Mouse (Mus musculus): ENCODE data around the gene Adgrl2. TPM values are rescaled to one million over a fixed set of nuclear protein-coding genes. Genes with fewer than 3 reads are reported as not detected.

The Adgrl2 gene
- total RNA-seq, 4 experiments from 2014 or later = 61.5 to 72.6 (median 67.9) TPM

DNA sequence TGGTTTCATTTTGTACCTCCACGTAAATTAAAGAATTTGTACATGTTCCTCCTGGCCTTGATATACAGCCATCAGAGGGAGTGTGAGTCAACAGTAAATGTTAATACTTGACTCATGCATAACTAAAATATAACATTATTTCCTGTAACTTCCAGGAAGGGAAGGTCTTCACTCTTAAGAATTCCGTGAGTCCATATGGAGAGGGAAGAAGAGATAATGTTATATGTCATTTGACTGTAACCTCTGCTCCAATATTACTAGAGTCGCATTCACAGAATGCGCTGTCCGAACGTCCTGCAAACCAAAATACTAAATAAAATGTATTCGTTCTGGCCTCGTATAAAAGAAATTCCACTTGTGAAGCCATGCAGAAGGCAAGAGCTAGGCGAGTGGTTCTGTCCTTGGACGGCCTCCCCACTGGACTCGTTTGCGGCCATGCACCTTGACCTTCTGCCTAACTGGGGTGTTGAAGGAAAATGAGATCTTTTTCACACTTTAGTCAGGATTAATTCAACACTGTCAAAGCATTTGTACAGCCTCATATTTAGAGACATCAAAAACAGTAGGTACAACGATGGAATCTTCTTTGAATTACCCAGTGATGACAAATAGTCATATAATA lies 68.3 kb downstream of the Adgrl2 start:
- DNase-seq = no peak

DNA sequence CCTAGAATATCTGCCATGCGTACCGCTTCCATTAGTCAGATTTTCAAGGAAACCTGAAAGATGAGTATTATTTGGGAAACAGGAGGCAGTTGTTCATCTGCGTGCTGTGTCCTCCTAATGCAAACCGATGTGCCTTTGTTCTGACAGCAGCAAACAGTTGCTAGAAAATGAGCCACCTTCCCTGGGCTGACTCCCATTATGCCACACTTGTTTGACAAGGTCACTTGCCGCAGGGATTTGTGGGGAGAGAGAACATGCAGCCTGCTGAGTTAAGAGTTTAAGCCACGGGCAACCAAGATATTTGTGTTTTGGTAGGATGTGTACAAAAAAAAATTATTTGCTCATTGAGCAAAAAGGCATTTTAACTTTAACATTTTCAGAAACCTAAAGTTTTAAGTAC lies 69.5 kb downstream of the Adgrl2 start:
- DNase-seq = no peak

DNA sequence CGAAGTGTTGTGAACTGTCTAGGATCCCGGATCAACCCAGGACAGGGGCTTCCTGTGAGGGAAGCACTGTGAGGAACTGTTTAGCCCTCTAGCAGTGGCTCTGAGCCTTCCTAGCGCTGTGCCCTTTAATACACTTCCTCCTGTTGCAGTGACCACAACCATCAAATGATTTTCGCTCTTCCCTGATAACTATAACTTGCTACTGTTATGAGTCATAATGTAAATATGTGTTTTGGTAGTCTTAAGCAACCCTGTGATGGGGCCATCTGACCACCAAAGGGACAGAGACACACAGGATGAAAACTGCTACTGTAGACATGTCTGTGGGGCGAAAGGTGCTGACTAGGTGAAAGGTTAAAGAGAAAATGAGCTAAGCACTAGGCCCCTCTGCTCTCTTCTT lies 71.9 kb downstream of the Adgrl2 start:
- DNase-seq = no peak

DNA sequence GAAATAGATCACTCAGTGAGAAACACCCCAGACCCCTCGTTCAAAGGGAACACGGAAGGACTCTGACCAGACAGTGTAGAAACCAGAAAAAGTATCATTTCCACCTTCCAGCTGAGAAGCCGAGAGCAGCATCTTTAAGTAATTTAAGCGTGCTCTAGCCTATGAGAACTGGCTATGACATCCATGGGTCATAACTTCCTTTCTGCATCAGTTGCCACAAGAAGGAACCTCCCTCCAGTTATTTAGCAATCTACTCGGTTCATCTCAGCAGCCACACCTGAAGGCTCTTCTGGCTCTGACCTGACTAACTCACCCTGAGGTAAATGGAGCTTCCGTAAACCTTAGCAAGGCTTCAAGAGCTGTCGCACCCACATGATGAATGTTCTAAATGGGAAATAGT lies 72.5 kb downstream of the Adgrl2 start:
- no peak for DNase-seq

DNA sequence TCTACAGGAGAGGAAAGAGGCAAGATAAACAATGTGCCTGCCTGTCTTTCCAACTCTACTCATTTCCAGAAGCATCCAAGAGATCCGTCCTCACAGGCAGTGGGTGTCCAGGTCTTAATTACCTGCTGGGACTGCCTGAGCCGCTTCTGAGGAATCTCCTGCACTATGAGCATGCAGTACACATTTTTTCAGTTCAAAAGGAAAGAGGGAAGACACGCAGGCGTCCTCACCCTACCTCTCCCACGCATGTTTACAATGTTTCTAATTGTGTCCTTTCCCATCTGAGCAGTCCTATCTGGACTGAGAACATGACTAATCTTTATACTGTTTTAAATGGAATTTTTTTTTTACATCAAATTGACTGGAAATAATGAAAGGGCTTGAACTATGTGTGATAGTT lies 74.1 kb downstream of the Adgrl2 start:
- no peak for DNase-seq

DNA sequence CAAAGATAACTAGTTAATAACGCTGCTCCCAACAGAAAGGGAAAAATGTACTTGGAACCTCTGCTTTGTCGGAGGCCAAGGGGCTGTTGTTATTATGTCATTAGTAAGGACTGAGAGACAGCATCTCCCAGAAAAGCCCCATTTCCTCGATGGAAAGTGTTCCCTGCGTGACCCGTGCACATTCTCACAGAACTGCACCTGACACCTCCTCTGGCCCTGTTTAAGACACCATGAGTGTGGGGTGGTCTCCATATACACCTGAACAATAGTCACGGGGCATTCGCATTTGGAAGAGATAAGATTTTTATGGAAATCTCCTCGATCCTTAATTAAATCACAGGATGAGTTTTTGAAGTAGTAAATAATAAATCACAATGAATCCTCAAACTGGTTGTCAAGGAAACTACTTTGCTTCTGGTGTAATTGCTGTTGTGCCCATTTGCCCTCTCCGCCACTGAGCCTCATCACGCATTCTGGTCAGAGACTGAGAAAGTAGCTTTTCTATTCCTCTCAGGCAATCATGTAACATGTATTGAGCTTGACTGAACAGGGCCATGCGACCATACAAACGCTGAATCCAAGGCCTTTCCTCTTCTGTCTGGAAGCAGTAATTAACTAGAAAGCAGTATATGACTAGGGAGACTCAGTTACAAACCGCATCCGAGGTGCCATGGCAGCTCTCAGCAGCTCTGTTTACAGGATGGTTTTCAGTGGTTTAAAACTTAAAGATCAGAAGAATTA lies 77.2 kb downstream of the Adgrl2 start:
- no peak for DNase-seq

DNA sequence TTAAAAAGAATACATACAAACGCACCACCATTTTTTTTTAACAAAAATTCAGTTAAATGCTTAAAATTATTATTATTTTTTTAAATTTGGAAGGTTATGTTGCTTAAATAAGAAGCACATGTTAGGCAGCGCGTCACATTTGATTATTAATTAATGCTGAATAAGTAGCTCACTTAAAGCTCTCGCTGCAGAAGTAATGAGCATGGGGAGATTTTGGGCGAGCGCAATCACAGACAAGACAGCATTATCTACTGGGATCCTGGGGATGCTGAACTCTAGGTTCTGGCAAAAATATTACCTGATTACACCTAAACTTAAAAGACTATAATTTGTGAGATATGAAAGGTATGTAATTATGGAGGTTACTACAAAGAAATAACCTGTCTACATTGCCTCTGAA lies 77.8 kb downstream of the Adgrl2 start:
- no peak for DNase-seq

DNA sequence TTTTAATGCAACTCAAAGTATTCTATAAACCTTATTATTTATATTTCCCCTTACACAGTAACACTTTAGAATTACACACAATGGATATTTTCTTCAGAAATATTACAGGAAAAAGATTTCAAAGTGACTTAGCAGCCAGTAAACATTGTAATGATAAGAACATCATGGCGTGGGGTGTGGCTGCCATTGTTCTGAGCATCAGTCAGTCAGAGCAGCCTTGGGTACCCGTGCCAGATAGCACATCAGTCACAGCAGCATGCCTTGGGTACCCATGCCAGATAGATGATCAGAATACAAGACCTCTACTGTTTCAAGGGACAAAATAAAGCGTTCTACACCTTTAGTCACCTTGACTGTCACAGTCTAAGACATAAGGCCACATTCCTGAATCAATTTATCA lies 82.5 kb downstream of the Adgrl2 start:
- no peak for DNase-seq

DNA sequence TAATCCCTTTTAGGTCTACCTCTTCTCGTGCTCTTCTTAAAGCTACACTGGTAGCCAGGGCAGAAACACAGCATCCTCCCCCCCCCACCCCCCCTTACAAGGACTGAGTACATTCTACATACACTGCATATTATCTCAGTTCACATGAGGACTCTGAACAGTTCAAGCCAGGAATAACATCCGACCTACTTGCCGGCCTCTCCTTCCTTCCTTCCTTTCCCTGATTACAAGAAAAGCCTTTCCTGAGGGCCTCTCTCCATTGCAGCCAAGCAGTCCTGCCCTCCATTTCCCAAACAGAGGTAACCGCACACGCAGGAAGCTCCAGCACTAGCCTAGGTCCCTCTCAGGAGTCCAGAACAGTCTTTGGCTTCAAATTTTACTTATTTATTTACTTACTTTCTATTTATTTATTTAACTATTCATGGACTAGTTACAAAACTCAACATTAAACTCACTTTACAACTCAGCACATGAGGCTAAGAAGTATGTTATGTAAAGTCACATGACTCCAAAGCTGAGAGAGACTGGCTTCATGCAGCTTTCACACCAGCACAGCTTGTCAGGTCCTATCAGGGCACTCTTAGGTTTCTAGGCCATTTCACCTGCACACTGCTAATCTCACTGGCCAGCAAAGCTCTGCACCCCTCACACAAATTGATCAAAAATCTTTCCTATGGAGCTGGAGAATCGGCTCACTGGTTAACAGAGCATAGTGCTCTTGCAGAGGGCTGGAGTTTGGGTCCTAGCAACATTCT lies 83.2 kb downstream of the Adgrl2 start:
- DNase-seq = no peak

DNA sequence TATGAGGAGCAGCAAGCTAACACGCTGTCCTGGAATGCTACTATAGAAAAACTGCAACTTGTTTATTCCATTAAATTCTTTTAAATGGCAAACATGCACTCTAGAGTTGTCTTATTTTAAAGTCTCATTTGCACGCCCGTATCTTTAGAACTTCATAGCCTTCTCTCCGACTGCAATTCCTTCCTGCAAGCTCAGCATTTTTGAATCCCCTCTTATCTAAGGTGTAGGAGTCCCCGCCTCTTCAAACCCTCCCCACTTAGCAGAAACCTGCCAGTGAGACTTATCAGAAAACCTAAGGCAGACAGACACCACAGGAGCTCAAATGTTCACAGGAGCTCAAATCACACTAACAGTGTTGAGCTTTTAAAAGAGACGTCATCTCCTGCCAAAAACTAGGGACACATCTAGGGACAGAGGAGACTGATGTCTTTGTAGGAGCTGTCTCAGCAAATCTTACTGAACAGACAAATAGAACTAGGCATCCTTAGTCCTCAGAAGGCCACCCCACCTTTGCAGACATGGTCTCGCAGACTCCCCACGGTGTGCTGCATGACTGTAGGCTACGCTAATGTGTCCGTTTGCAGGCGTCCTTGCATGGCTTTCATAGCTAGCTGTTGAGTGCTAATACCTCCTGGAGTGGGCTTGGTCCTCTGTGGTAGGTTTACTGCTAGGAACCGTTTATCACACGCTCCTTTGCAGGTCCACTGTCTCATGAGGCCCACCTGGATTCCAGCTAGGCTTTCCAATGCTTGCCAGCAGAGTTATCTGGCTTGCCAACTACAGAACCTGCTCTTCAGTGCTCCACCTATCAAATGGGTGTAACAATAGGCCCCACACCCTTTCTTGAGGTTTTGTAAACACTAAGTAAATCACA lies 84.2 kb downstream of the Adgrl2 start:
- no peak for DNase-seq

DNA sequence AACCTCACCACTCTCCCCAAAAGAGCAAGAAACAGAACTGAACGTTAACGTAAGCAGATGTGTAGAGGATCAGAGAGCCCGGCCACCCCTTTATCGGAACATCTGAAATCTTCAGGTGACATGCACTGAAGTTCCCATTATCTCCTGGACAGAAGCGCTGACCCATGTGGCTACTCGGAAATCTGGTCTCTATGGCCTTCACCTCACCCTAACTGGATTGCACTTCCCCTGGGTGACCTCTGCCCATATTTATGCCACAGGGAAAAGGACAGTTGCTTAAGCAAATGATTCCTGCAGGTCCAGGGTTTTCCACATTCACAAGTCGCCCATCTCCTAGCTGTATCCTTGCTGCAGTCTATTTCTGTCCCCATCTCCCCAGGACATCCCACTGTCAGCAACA lies 84.9 kb downstream of the Adgrl2 start:
- no peak for DNase-seq

DNA sequence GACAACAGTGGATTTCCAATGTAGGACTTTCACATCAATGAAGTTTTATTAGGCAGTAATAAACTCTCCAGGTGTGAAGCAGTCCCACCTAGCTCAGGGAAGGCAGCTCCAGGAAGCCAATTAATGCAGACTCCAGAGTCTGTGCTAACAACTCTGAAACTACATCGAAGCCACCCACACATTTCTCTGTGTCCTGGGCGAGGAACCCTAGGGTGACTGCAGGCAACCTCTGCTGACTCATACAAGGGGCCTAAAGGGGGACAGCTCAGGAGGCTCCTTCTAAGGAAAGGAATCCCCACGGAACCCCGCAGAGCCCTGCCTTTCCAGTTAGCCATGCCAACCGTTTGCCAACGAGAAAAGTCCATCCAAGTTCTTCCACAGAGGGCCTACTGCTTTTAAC lies 90.5 kb downstream of the Adgrl2 start:
- DNase-seq = no peak

DNA sequence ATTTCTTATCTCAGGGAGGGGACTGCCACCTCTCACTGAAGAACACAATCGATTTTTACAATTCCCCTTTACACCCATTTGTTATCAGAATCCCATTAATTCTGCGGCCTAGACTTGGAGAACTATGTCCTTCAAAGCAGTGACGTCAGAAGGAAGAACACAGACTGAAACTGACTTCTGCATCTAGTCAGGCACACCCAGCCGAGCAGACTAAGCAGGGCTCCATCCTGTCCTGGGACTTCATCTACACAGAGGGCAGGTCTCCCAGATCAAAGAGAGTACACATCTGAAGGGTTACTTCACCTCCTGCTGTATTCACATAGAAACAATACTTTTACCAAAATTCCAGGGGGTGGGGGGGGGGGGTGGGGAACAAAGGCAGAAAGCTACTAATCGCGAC lies 90.9 kb downstream of the Adgrl2 start:
- DNase-seq = no peak

DNA sequence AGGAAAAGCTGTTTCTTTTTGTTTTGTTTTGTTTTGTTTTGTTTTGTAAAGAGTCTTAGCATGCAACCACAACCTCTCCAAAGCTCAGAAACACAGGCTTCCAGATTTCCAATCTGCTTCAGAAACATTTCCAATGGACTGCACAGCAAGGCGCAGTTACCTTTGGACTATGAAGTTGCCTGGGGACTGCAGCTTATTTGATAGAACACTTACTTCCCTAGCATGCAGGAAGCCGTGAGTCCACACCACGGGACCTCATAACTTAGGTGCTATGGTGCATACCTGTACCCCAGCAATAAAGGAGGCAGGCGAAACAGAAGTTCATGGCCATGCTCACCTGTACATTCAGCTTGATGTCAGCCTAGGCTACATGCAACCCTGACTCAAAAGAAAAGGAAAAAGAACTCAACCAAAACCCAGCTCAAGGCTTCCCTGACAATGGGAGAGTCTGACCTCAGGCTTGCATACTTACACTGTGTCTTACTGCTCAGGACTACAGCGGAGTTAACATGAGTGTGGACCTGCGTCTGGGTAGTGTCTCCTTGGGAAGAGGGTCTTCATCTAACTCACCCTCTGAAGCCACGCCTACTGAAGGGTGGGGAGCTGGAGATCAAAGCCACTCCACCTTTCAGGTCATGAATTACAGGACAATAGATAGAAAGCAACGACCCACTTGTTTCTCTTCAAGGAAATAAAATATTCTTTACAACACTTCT lies 91.7 kb downstream of the Adgrl2 start:
- no peak for DNase-seq

DNA sequence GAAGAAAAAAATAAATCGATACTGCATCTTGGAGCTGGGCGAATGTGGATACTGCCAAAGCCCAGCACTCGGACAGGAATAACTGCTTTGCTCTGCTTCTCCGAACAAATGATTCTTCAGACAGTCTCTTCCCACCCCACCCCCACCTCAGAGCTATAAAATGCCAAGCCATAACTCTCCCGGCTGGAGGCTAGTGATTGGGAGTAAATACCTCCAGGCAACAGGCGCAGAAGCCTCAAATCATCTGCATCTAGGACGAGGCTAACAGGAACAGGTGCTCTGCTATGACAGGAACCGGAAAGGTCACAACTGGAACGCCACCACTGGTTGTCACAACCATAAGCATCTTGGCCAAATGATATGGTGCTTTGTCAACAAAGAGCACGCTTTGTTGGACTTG lies 94.1 kb downstream of the Adgrl2 start:
- DNase-seq = no peak

DNA sequence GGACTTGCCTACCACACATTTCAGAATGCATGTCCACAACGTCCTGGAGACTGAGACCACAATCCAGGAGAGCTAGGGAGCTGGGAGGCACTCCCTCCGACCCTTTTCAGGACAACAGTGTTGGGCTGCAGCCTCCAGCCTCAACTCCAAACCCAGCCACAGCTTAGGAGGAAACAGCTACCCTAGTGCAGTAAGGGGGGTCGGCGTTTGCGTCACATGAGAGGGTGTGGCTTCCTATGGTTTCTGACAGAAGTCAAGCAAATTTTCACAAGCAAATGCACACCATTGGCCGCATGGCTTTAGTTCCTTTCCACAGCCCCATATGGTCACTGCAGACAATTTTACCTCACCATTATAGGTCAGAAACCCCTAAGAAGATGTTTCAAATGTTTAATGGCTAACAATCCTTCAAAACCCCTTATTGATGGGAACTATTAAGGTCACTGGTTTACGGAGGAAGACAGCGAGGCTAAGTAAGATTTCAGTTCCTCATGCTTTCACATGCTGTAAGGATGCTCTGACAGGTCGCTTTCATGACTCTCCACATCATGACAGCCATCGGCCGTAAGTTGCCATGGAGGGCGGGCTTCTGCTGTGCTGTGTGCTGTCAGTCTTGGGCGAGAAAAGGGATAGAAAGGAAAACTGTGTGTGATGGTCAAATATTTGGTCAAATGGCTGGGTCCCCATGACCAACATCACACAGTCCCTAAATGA lies 94.8 kb downstream of the Adgrl2 start:
- DNase-seq = no peak

DNA sequence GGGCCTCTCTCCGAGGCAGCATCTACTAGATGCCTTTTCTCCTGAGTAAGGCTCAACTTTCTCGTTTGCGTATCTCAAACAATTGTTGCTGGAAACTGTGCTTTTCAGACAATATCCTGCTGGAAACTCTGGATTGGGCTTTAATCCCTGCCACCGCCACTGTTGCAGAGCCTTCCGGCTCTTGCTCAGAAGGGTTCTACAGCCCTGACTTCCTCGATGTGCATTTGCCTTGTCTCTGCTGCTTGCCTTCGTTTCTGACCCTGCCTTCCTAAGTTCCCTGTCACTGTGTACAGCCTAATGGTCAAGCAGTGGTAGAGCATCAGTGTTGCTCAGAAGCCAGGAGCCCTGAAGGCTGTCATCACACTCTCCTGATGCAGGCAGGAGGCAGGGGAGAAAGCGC lies 95.5 kb downstream of the Adgrl2 start:
- DNase-seq = no peak

DNA sequence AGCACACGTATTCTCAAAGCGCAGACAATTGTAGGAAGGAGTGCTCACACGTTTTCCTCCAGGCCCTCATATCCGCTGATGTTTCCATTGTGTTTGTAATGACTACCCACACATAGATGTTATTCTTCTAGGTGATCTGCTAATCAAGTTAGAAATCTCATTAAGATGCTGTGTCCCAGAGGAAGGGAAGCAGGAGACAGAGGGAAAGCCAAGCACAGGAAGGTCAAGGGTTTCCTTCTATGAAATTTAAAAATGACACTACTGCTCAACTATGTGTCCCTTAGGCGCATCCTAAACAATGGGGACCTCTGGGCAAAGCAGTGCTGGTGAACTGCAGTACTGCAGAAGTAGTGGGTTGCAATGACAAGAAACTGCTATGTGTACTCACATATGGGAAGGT lies 102.5 kb downstream of the Adgrl2 start:
- no peak for DNase-seq

DNA sequence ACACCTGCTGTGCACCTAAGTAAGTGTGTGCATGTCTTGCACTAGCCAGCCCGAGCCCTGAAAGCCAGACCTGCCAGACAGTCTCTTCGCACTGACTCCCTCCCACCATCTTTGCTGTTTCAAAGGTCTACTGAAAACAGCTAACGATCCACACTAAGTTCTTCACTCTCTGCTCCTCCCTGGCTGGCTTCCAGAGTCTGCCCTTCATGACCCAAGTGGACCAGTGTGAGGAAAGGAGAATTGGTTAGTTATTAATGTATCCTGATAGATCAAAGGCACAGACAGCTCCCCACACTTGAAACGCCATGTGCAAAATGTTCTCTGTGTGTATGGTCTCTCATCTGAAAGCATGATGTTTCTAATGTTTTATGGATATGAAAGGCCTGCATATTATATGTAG lies 103.4 kb downstream of the Adgrl2 start:
- no peak for DNase-seq

DNA sequence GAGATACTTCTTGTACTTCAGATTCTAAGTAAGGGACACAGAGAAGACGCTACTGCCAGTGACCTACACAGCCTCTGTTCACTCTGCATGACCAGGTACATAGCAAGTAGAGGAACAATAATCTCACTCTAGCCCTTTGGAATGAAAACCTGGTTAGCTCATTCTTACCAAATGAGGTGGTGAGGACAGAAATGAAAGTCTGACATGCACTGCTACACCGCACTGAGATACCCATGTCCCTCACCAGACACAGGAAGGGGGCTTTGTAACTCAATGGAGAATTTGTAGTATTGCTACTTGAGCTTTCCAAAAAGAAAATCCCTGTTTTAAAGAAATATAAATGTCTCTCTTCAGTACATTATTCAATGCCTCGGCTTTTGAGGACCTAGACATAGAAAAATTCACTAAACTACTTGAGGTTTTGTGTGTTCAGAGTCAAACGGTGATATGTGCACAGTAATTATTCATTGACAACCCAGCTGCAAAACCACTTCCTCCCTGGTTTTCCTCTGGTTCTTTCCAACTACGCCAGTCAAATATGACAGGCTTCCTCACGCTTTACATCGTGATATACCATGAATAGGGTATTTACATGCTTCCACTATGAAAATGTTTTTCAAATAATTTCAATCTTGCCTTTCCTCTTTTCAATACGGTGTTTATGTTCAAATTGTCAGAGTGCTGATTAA lies 104.2 kb downstream of the Adgrl2 start:
- no peak for DNase-seq

DNA sequence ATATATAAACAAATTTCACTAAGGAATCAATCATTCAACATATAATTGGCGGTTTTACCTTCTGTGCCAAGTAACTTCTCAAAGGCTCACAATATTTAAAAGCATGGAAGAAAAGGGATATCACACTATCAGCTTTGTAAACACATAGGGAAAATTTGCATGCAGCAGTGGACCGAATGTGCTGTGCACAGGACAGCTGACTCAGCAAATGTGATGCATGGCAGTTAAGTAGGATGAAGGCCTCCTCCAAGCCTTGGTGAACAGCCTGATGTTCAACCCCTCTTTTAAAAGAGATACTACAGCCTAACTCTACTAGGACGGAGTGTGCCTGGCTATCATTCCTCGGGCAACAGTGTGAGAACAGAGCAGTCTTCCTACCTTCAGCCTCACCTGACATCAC lies 105.2 kb downstream of the Adgrl2 start:
- no peak for DNase-seq

Data from adrenal gland, adult 8-10 months (tissue).